Mouse (Mus musculus): ENCODE results near the gene Tmem30c.
"Not testable (repeated sequence)": the region's sequence is repeated elsewhere in the genome, so short reads cannot be mapped to it uniquely, and the experiment has no call there.

- TF ChIP-seq CTCF, POLR2A (IDR thresholded peaks at IDR 0.05; ENCODE audit: insufficient read depth, low read depth, low read length): not testable (repeated sequence)
These were observed 60.7 kb downstream of the Tmem30c start for GRCm38 (mm10) chr16:57231937-57232310.

Data from olfactory bulb, adult 2 months (tissue).